Mouse (Mus musculus): ENCODE measurements around the gene Usp49. TPM values are rescaled to one million over a fixed set of nuclear protein-coding genes. Genes with fewer than 3 reads are reported as not detected.

Usp49 gene
- polyA plus RNA-seq (2016; fragmentation: Nextera tagmentation; extraction: Ambion mirVana) = 4.1 and 5.4 TPM in 2 replicates

GRCm38 (mm10) chr17:47630678-47631065 lies at the start of gene Usp49:
TSS of gene Usp49 (plus strand) at chr17:47630690.
- Histone ChIP-seq H3K27ac (replicated peaks) (peak within 1 kb of the TSS; percentile 92), H3K4me3 (peak within 1 kb of the TSS; percentile 73), H3K36me3 (replicated peaks) (peaks cover 26% of the 10 kb centered on the region), H3K4me1 (peaks cover 36% of the 10 kb centered on the region), H3K27me3 (replicated peaks; ENCODE audit: low read depth, poor library complexity, severe bottlenecking) (no peaks in the 10 kb centered on the region), H3K9me3 (no peaks in the 10 kb centered on the region)
- no peak for DNase-seq (ENCODE audit: low spot score)
- 2% methylated on average over 3 of the region's 3 CpGs for WGBS

DNA sequence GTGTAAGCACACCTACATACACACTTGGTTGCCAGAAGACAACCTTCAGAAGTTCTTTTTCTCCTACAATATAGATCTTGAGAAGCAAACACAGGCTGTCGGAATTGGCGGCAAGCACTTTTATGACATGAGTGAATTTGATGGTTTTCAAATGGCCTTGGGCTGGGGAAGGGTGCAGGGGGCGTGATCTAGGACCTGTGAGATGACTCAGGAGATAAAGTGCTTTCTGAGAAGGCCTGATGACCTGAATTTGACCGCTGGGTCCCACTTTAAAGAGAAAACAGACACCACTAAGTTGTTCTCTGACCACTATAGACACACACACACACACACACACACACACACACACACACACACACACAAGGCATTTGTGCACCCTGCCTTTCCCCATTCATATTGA lies 49.5 kb upstream of the Usp49 start:
- H3K4me3 ChIP-seq = no peak overlapping the region
- WGBS = 88% methylated on average over 4 of the region's 4 CpGs

DNA sequence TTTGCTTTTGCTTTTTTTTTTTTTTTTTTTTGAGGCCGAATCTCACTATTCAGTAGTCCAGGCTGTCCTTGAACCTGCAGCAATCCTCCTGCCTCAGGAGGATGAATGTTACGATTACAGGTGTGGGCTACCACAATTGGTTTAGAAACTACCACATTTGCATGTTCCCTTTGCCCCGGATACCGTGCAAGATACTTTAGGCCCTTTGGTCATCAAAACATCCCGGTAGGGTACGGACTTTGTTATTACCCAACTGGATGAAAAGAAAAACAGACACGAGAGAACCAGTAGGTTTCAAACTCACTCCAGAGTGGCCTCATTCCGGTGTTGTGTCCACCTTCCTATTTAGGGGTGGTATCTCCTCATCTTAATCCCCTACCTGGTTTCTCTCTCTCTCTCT lies 42.0 kb upstream of the Usp49 start:
- Histone ChIP-seq H3K27me3 (replicated peaks; ENCODE audit: low read depth, poor library complexity, severe bottlenecking) (no peaks in the 10 kb centered on the region), H3K27ac (replicated peaks) (no peak overlapping the region), H3K4me1 (peaks cover 16% of the 10 kb centered on the region), H3K4me3 (no peak overlapping the region), H3K36me3 (replicated peaks) (no peaks in the 10 kb centered on the region), H3K9me3 (no peaks in the 10 kb centered on the region)
- 78% methylated on average over 8 of the region's 8 CpGs for WGBS
- no peak for DNase-seq (ENCODE audit: low spot score)

More for the DNA sequence above, 49.5 kb upstream of the Usp49 start:
- Histone ChIP-seq H3K27ac (replicated peaks) (no peak overlapping the region), H3K4me1 (no peaks in the 10 kb centered on the region), H3K9me3 (no peaks in the 10 kb centered on the region), H3K27me3 (replicated peaks; ENCODE audit: low read depth, poor library complexity, severe bottlenecking) (no peaks in the 10 kb centered on the region), H3K36me3 (replicated peaks) (no peaks in the 10 kb centered on the region)
- DNase-seq (ENCODE audit: low spot score) = no peak

DNA sequence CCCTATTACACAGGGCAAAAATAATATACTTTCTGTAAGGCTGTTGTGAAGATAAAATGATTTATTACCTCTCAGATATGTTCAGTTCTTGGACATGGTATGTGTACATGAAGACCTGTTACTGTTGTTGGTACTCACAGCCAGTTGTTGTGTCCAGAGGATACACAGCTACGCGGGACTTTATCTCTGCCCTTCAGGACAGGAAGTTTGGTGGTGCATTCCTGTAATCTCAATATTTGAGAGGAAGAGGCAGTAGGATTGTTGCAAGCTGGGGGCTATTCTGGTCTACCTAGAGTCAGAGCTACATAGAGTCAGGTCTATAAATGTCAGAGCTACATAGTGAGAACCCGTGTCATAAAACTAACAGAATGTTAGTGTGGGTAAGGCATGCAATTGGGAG lies 39.4 kb upstream of the Usp49 start:
- no peak for DNase-seq (ENCODE audit: low spot score)
- peaks cover 31% of the 10 kb centered on the region for H3K4me1 ChIP-seq
- 86% methylated on average over 3 of the region's 3 CpGs for WGBS
- H3K27me3 ChIP-seq (replicated peaks; ENCODE audit: low read depth, poor library complexity, severe bottlenecking) = no peaks in the 10 kb centered on the region
- no peaks in the 10 kb centered on the region; the same call in 1 of the 2 replicates for H3K36me3 ChIP-seq (replicated peaks)
- H3K4me3 ChIP-seq = no peak overlapping the region
- no peaks in the 10 kb centered on the region for H3K9me3 ChIP-seq
- no peak overlapping the region for H3K27ac ChIP-seq (replicated peaks)

- Histone ChIP-seq H3K27ac (replicated peaks) (peak overlapping the region; percentile 91), H3K27me3 (replicated peaks; ENCODE audit: low read depth, poor library complexity, severe bottlenecking) (no peaks in the 10 kb centered on the region), H3K4me1 (peaks cover 54% of the 10 kb centered on the region), H3K36me3 (replicated peaks) (peaks cover 20% of the 10 kb centered on the region), H3K4me3 (peak overlapping the region; percentile 96), H3K9me3 (no peaks in the 10 kb centered on the region)
- peak; percentile 95 for DNase-seq (ENCODE audit: low spot score)
- under 1% methylated on average over 63 of the region's 63 CpGs for WGBS
Observed at GRCm38 (mm10) chr17:47593215-47593853, 37.2 kb upstream of the Usp49 start.

- no peak for DNase-seq (ENCODE audit: low spot score)
- Histone ChIP-seq H3K27me3 (replicated peaks; ENCODE audit: low read depth, poor library complexity, severe bottlenecking) (no peaks in the 10 kb centered on the region), H3K9me3 (no peaks in the 10 kb centered on the region), H3K4me1 (peaks cover 56% of the 10 kb centered on the region), H3K27ac (replicated peaks) (peak overlapping the region; percentile 91), H3K36me3 (replicated peaks) (peaks cover 25% of the 10 kb centered on the region), H3K4me3 (peak overlapping the region; percentile 96)
- WGBS = under 1% methylated on average over 13 of the region's 13 CpGs
Observed at GRCm38 (mm10) chr17:47593854-47594182, 36.7 kb upstream of the Usp49 start.

DNA sequence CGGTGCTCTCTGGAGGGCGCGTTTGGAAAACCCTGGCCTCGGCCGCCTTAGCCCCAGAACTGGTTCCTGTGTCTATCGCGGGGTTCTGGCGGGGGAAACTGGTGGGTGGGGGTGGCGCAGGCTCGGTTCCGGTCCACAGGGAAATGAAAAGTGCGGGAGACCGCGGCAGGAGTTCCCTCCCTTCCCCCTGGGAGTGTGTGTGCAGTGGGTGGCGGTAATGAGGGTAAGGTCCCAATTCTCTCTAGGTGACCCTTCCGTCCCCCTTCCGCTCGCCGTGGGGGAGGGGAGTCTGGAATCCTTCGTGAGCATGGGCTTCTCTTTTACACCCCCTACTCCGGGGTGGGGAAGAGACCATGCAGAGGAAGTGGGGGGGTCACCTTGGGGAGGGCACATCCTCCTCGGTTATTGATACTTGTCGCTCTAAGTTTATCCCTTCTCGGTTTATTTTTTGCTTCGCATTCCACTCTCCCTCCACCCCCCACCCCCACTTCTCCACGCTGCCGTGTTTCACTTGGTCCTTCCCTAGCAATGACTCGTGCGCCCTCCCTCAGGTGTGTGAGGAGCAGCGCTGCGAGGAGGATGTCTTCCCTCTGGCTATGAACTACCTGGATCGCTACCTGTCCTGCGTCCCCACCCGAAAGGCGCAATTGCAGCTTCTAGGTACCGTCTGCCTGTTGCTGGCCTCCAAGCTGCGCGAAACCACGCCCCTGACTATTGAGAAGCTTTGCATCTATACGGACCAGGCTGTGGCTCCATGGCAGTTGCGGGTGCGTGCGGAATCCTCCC lies 36.1 kb upstream of the Usp49 start:
- no peaks in the 10 kb centered on the region for H3K9me3 ChIP-seq
- H3K4me3 ChIP-seq = peak overlapping the region; percentile 96
- H3K36me3 ChIP-seq (replicated peaks) = peaks cover 31% of the 10 kb centered on the region
- H3K4me1 ChIP-seq = peaks cover 51% of the 10 kb centered on the region
- peak overlapping the region; percentile 91 for H3K27ac ChIP-seq (replicated peaks)
- no peaks in the 10 kb centered on the region for H3K27me3 ChIP-seq (replicated peaks; ENCODE audit: low read depth, poor library complexity, severe bottlenecking)
- under 1% methylated on average over 43 of the region's 43 CpGs for WGBS
- DNase-seq (ENCODE audit: low spot score) = peak; percentile 66

DNA sequence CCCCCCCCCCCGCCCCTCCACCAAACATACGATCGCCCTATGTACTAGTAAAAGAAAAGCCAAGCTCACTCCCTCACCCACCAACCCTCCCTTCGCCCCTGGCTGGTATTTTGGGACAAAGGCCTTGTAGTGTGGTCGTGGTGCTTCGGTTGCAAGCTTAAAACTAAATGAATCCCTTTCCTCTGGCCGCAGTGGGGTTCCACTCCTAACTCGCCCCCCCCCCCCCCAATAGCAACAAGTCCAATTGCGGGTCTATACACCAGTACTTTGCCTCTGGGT lies 35.6 kb upstream of the Usp49 start:
- H3K4me1 ChIP-seq = peaks cover 48% of the 10 kb centered on the region
- no peak for DNase-seq (ENCODE audit: low spot score)
- H3K36me3 ChIP-seq (replicated peaks) = peaks cover 36% of the 10 kb centered on the region
- H3K27ac ChIP-seq (replicated peaks) = peak overlapping the region; percentile 91
- no peaks in the 10 kb centered on the region for H3K9me3 ChIP-seq
- WGBS = under 1% methylated on average over 9 of the region's 9 CpGs
- H3K4me3 ChIP-seq = peak overlapping the region; percentile 96
- H3K27me3 ChIP-seq (replicated peaks; ENCODE audit: low read depth, poor library complexity, severe bottlenecking) = no peaks in the 10 kb centered on the region

- peaks cover 48% of the 10 kb centered on the region for H3K4me1 ChIP-seq
- WGBS = under 1% methylated on average over 21 of the region's 21 CpGs
- H3K36me3 ChIP-seq (replicated peaks) = peaks cover 42% of the 10 kb centered on the region
- peak; percentile 88 for DNase-seq (ENCODE audit: low spot score)
- no peaks in the 10 kb centered on the region for H3K27me3 ChIP-seq (replicated peaks; ENCODE audit: low read depth, poor library complexity, severe bottlenecking)
- H3K27ac ChIP-seq (replicated peaks) = peak overlapping the region; percentile 91
- no peaks in the 10 kb centered on the region for H3K9me3 ChIP-seq
- peak overlapping the region; percentile 96 for H3K4me3 ChIP-seq
Observed at GRCm38 (mm10) chr17:47595248-47596161, 35.0 kb upstream of the Usp49 start.

- Histone ChIP-seq H3K4me3 (peak overlapping the region; percentile 96), H3K27ac (replicated peaks) (peak overlapping the region; percentile 91), H3K4me1 (peaks cover 48% of the 10 kb centered on the region), H3K9me3 (no peaks in the 10 kb centered on the region), H3K27me3 (replicated peaks; ENCODE audit: low read depth, poor library complexity, severe bottlenecking) (no peaks in the 10 kb centered on the region), H3K36me3 (replicated peaks) (peaks cover 50% of the 10 kb centered on the region)
- DNase-seq (ENCODE audit: low spot score) = no peak
- 27% methylated on average over 6 of the region's 6 CpGs for WGBS
Observed at GRCm38 (mm10) chr17:47596162-47596838, 34.2 kb upstream of the Usp49 start.

DNA sequence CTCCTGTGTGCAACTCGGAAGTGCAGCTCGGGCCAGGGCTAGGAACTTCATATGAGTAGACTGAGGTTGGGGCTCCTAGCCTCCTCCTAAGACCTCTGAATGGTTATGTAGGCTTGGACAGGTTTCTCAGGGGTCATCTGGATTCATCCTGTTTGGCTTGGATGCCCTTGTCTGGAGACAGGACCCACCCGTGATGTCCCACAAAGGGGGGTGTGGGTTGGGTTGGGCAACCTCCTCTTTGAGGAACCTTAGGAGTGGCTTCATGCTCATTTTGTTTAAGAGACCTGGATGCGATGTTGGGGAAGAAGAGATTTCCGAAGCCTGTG lies 33.7 kb upstream of the Usp49 start:
- Histone ChIP-seq H3K27me3 (replicated peaks; ENCODE audit: low read depth, poor library complexity, severe bottlenecking) (no peaks in the 10 kb centered on the region), H3K9me3 (no peaks in the 10 kb centered on the region), H3K27ac (replicated peaks) (peak overlapping the region; percentile 91), H3K4me3 (peak overlapping the region; percentile 96), H3K36me3 (replicated peaks) (peaks cover 55% of the 10 kb centered on the region), H3K4me1 (peaks cover 48% of the 10 kb centered on the region)
- 77% methylated on average over 5 of the region's 5 CpGs for WGBS
- DNase-seq (ENCODE audit: low spot score) = no peak

DNA sequence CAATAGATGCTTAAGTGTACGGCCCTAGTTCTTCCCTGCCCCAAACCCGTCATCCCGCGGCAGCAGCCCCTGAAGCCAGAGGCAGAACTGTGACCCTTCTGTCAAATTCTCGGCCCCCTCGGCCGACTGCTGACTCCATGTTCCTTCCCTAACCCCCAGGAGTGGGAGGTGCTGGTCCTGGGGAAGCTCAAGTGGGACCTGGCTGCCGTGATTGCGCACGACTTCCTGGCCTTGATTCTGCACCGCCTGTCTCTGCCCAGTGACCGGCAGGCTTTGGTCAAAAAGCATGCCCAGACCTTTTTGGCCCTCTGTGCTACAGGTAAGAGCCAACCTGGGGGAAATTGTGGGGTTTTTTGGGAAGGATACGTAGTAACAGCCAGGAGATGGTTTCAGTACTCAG lies 33.2 kb upstream of the Usp49 start:
- peaks cover 60% of the 10 kb centered on the region for H3K36me3 ChIP-seq (replicated peaks)
- DNase-seq (ENCODE audit: low spot score) = no peak
- no peaks in the 10 kb centered on the region for H3K27me3 ChIP-seq (replicated peaks; ENCODE audit: low read depth, poor library complexity, severe bottlenecking)
- no peaks in the 10 kb centered on the region for H3K9me3 ChIP-seq
- peaks cover 48% of the 10 kb centered on the region for H3K4me1 ChIP-seq
- peak overlapping the region; percentile 96 for H3K4me3 ChIP-seq
- 73% methylated on average over 13 of the region's 13 CpGs for WGBS
- H3K27ac ChIP-seq (replicated peaks) = peak overlapping the region; percentile 91
